Mouse (Mus musculus): ENCODE results near the gene Gm13276.

DNA sequence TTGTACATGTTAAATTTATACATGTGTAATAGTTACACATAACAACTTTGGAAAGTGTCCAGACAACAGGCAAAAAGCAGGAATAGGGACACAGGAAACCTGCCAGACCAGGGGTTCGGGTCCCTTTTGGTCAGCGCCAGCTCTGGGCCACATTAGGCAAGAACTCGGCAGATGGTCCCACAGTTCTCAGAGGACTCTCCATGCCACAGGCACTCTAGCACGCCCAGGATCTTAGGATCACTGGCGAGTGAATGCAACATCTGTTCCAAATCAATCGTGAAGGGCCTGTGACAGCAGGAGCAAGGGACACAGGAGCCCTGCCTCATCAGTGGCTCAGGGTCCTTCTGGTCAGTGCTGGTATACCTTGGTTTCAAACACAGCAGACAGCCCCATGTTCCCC is 35.6 kb upstream of the Gm13276 start:
- TF ChIP-seq CTCF (IDR thresholded peaks at IDR 0.05; ENCODE audit: low read depth) (no peak), EP300 (optimal IDR thresholded peaks at IDR 0.05) (no peak)
